Mouse (Mus musculus) brain, embryonic 14.5 days (tissue): ENCODE measurements around the gene Cnn2.

Experiments used
- CTCF ChIP-seq: fragments of 200-500 bp; IDR thresholded peaks from 2 replicates; pipeline ENCODE4 v1.5.1; 2012; ENCODE audit warnings: inconsistent platforms, mild to moderate bottlenecking, moderate library complexity, borderline replicate concordance; ENCODE audit not compliant: insufficient read depth, insufficient read length; ENCODE audit errors: extremely low read depth
- POLR2A ChIP-seq: fragments of 200-500 bp; IDR thresholded peaks from 2 replicates; pipeline ENCODE4 v1.6.1; 2012; ENCODE audit warnings: mild to moderate bottlenecking, inconsistent platforms, borderline replicate concordance; ENCODE audit not compliant: poor library complexity, insufficient read depth, insufficient read length, severe bottlenecking; ENCODE audit errors: extremely low read depth

GRCm38 (mm10) chr10:80014484-80015290, 26.3 kb downstream of the Cnn2 start:
- TF ChIP-seq CTCF (no peak), POLR2A (no peak)
